Mouse (Mus musculus) heart, adult 18-20 months (tissue): ENCODE measurements around the gene Pdlim5. TPM values are rescaled to one million over a fixed set of nuclear protein-coding genes. Genes with fewer than 3 reads are reported as not detected.

Experiments
- DNase-seq, 2 experiments: peaks; one replicate each; pipeline ENCODE4 v3.0.0; 2021 to 2022; ENCODE audit warnings: mixed read lengths in 1 of 2
- total RNA-seq, 2 experiments: library from RNA; stranded (reverse); gene quantifications; 2 replicates each; pipeline ENCODE4 v1.2.3; 2021

The Pdlim5 gene
- total RNA-seq, 2 experiments from 2014 or later: 614 to 711 TPM

GRCm38 (mm10) chr3:142339440-142340251 is 55.9 kb downstream of the Pdlim5 start:
- peak; percentile 64 to 69 for DNase-seq

DNA sequence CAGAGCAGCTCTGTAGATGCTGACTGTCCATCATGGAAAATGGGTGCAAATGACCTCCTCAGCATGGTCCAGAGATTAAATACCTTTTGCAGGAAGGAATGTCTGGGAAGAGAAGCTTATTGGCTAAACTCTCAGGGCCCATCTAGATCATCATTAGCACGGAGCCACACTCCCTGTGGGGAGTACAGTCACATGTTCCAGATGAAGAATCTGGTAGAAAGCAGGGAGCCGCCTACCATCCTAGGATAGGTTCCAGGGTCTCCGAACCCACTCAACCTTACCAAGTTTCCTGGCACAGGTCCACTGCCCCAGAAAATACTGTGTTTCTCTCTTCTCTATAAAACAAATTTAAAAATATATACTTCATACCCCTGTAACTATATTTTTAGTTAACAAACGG is 57.4 kb downstream of the Pdlim5 start:
- DNase-seq: no peak

DNA sequence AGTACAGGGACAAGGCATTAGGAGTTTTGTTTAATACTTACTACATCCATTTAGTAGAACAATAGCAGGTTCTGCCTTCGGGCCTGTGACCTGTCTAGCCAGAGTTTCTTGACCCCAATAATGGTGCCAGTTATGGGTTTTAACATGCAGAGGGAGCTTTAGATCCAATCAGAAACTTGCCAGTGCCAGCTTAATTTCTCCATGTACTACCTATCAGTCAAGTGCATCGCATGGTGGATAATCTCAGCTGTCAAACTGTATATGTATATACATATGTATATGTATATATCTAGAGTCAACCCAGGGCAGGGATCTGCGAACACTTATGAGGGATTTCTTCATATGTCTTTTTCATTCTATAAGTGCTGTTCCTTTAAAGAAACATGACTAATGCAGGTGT is 61.0 kb downstream of the Pdlim5 start:
- no peak for DNase-seq

DNA sequence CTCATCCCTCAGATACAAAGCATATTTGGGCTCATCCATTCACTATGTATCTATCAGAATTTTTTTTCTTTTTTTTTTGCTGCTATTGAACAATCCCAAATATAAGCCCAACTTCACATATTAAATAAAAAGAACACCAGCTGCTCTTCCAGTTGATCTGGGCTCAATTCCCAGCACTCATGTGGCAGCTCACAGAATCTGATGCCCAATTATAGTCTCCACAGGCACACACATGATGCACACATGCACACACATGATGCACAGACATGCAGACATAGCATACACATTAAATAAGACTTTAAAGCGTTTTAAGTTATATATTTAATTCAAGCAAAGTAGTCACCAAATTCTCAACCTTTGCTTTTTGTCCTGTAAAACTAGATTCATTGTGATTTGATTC is 62.0 kb downstream of the Pdlim5 start:
- DNase-seq: no peak

DNA sequence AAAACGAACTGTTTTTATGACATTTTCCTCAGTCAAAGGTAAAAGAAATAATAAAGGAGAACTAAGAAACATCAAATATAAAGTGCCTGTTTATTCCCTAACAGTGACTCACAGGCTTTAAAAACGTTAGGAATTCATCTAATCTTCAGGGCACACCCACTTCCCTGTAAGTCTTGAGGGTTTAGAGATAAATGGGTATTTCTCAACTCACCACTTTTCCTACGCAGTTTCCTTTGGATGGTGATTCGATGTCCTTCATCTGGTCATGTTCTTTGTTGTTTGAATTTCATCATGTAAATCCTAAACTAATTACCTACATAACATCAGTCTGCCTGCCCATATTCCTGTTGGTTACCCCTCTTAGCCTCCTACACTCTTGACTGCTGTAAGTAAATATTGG is 62.8 kb downstream of the Pdlim5 start:
- DNase-seq: no peak

DNA sequence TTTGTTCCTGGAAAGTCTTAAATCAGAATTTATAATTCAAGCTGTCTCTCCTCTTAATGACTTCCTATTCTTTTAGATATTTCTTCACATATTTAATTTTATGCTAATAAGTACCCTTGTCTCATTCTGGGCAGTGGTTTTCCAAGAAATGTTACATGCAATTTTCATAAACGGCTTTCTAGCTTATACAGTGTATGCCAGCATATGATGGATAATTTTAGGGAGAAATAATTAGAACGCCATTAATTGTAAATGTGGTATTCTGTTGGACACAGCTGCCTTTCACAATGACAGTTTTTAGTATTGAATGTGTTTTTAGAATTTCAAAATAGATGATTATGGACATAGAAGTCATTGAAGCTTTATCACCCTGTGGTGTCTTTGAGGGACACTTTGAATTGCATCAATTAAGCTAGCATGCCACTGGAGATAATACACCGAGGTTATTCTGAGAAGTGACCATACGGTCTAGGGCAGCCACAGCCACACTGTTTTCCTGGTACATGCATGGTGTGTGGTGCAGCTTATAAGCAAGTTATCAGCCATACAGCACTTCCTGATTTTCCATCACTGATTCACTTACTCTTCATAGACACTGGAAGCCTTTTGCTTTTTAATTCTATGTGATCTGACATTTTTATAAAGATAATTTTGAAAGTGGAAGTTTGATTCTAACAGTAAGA is 63.5 kb downstream of the Pdlim5 start:
- DNase-seq: no peak

GRCm38 (mm10) chr3:142330425-142330824 is 65.1 kb downstream of the Pdlim5 start:
- no peak for DNase-seq

DNA sequence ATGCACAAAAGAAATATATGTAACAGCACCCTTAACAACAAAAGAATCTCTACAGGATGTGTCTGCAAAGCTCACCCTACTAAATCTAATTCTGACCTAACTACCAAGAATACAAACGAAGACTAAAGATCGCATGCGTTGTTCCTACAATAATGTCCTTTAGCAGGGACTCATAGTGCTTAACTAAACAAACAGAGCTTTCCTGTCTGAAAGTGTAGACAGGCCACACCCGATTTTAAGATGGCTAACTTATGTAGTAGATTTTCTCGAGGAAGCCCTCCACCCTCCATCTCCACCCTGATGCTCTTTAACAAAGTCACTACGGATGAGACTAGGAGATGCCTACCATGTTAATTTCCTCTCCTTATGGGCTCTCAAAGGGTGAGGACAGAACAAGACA is 71.9 kb downstream of the Pdlim5 start:
- no peak for DNase-seq

GRCm38 (mm10) chr3:142321930-142322329 is 73.6 kb downstream of the Pdlim5 start:
- peak; percentile 85 to 88 for DNase-seq

GRCm38 (mm10) chr3:142318147-142318546 is 77.3 kb downstream of the Pdlim5 start:
- DNase-seq: peak; percentile 84 to 89

DNA sequence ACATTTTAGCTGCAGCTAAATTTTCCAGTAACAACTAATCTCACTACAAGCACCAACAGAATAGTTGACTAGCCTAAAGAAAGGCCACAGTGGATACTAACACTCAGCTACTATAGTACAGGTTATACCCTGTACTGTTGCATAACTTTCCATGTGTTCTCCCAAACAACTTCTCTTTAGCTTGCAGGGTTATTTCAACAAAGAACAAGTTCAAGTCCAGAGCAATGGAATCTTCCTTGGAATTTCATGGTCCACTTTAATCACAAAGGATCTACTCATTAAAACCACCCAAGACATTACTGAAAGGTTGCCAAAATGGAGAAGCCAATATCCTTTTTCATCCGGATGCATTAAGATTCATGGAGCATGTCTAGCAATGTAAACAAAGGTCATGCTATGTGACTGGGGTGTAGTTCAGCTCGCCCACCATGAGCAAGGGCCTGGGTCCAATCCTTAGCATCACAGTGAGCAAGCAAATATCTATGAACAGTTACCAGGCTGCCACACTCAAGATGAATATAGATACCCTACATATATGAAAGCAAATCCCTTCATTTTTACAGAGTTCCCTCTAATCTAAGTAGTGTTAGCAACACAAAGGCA is 79.3 kb downstream of the Pdlim5 start:
- DNase-seq: no peak

- DNase-seq: peak in 1 of 2 experiments; percentile 37
Observed at GRCm38 (mm10) chr3:142311075-142311474, 84.4 kb downstream of the Pdlim5 start.

DNA sequence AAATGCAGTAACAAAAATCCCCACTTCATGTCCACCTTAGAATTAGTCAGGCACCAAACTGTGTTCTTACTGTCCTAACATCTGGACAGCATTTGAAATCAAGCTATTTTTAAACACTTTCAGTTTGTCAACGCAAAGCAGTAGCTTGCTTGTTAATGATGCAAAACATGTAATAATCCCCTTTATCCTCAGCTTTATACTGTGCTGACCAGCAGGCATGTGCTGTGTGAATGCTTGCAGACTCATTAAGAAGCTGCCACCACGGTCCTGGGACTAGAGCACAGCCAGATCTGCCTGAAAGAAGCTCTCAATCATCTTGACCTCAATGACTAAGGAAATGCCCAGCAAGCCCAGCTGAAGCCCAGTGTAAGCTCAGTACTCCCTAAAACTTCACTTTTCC is 85.0 kb downstream of the Pdlim5 start:
- no peak for DNase-seq

DNA sequence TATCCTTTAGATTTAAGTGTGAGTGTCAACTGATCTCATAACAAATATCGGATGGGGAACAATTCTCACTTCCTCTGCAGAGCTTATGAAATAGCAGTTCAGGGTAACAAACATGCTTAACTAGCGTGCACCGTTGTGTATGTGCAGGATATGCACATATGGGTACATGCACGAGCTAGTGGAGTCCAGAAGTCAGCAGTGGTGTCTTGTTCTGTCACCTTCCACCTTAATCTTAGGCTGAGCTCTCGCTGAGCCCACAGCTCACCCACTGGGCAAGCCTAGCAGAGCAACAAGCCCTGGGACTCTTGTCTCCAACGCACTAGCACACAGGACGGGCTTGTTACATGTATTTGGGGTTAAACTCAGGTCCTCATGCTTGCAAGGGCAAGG is 100.2 kb downstream of the Pdlim5 start:
- no peak for DNase-seq

DNA sequence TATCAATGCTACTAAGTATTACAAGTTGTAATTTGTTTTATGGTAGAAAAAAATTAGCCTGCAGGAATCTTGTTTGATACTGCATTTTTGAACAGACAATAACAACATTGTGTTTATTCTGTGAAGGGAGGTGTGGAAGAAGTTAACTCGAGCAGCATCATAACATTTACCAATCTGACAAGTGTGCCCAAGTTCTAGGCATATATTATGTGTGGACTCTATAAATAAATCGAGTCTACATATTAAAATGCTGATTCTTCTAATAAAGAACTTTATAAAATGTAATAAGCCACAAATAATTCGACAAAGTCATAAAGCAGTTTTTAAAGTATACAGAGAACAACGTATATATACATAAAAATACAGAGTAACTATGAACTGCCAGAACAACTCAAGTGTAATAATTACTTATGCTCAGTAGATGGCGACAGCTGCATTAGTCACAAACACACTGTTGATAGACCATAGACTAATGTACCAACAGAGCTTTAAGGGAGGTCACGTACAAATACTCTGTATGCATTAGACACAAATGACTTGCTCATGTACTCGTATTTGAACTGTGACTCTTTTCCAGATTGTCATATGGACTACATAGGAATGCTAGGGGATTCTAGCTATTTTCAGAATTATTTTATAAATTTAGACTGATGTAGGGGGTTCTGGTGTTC is 100.7 kb downstream of the Pdlim5 start:
- peak; percentile 68 to 72 for DNase-seq

DNA sequence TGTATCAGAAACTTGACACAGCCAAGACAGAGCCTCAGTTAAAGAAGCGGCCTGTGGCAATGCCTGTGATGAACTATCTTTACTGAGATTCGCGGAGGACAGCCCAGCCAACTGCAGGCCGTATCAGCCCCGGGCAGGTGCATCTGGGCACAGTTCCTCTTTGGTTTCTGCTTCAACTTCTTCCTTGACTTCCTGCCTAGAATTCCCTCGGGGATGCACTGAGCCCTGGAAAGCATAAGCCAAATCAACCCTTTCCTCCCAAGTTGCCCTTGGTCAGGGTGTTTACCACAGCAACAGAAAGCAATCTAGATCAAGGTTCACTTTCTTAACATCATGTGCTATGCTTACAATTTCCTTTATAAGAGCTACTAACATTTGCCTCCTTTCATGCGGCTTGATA is 101.9 kb downstream of the Pdlim5 start:
- DNase-seq: peak in 1 of 2 experiments; percentile 16

- peak; percentile 66 to 75 for DNase-seq
Observed at GRCm38 (mm10) chr3:142282706-142283105, 112.8 kb downstream of the Pdlim5 start.

DNA sequence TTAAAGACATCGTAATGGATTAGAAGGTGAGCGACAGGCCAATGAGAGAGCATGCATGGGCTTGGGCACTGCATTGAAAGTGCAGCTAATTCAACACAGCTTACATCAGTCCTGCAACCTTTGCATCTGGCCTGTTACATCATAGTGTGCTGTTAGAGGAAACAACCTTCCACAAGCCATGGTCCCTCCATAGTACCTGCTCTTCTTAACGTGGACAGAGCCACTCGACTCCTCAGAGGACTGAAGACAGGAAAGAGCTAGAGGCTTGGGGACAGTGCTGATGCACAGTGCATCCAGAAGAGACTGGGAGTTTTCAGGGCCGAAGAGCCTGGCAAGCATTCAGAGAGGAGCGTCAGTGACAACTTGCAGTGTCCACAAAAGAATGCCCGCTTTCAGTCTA is 113.8 kb downstream of the Pdlim5 start:
- DNase-seq: no peak

DNA sequence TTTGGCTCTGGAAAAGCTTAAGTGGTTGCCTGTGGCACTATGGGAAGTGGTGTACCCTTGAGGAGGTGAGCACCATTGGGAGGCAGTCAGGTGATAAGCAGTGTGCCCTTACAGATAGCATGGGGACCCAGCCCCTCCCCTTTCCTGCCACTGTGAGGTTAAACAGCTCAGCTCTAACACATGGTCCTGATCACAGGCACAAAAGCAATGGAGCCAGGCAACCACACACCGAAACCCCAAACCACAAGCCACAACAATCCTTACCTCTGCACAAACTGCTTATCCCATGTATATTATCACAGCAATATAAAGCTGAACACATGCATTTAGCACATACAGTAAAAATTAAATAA is 114.4 kb downstream of the Pdlim5 start:
- DNase-seq: no peak

GRCm38 (mm10) chr3:142280366-142281092 is 115.0 kb downstream of the Pdlim5 start:
- no peak for DNase-seq

GRCm38 (mm10) chr3:142279011-142279410 is 116.5 kb downstream of the Pdlim5 start:
- DNase-seq: no peak

- DNase-seq: no peak
Observed at GRCm38 (mm10) chr3:142276506-142276905, 119.0 kb downstream of the Pdlim5 start.
